Mouse (Mus musculus) ES-Bruce4 (cell line): Measurements from ENCODE around the gene Clybl.

ENCODE experiments used
- CTCF ChIP-seq: IDR thresholded peaks from one replicate; pipeline ENCODE4 v1.8.1; 2011; ENCODE audit warnings: low read depth, low read length
- EP300 ChIP-seq: IDR thresholded peaks from 2 replicates; pipeline ENCODE4 v1.6.1; 2011; ENCODE audit warnings: low read depth, low read length; ENCODE audit not compliant: insufficient read depth
- POLR2A ChIP-seq: IDR thresholded peaks from one replicate; pipeline ENCODE4 v1.8.1; 2011; ENCODE audit warnings: low read length; ENCODE audit not compliant: insufficient read depth

DNA sequence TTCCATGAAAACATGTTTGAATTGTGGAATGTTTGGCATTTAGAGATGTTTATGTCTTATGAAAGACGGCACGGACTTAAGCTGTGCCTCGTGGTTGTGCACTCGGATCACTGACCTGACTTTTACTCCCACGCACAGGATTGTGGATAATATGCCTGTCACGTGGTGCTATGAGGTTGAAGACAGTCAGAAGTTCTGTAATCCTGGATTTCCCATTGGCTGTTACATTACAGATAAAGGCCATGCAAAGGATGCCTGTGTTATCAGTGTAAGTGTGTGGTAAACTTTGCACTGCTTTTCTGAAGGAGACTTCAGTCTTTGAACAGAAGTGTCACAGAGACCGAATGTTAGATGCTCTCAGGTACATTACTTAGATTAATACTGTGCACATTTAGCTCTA is 44.3 kb upstream of the Clybl start:
- TF ChIP-seq POLR2A: no peak
- TF ChIP-seq CTCF: no peak
- TF ChIP-seq EP300: no peak
